Comparison of ENCODE assay signal across 8 mouse cellular contexts in the genomic region with DNA sequence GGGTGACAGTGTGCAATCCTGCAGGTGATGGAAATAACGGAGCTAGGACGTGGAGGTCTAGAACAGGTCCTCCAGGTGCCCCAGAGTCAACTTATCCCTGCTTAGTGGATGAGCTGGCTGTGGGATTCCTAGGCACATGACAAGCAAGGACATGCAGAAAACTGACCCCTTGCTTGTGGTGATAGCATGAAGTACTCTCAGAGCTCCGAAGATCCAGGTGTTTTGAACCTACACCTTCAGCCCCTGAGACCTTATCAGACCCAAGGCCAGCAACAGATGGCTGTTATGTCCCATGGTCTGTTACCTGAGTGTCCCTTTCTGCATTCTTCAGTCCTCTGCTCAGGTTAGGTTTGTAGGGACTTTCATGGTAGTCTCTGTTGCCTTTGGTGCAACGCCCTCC. TPM values are rescaled to one million over a fixed set of nuclear protein-coding genes. Genes with fewer than 3 reads are reported as not detected.
DNase-seq lines count a peak whose midpoint lies in the region; ATAC-seq lines count a peak whose summit lies in the region.

No protein-coding gene starts in this region.

- peak; percentile 49; the same call in 1 of the 2 replicates for ATAC-seq in kidney, embryonic 15.5 days (replicated peaks; ENCODE audit: low FRiP score)
- ATAC-seq in intestine, embryonic 15.5 days = peak; percentile 18; the same call in 1 of the 2 replicates

- H3K9me3 ChIP-seq in kidney, embryonic 15.5 days (replicated peaks) = no peaks in the 10 kb centered on the region
- no peaks in the 10 kb centered on the region for H3K9me3 ChIP-seq in intestine, embryonic 15.5 days

- peaks cover 30% of the 10 kb centered on the region for H3K4me1 ChIP-seq in kidney, embryonic 15.5 days
- peaks cover 24% of the 10 kb centered on the region for H3K4me1 ChIP-seq in intestine, embryonic 15.5 days (replicated peaks)

- H3K36me3 ChIP-seq in kidney, embryonic 15.5 days = no peaks in the 10 kb centered on the region
- no peaks in the 10 kb centered on the region for H3K36me3 ChIP-seq in intestine, embryonic 15.5 days

- peak overlapping the region; percentile 81 for H3K4me2 ChIP-seq in kidney, embryonic 15.5 days
- H3K4me2 ChIP-seq in intestine, embryonic 15.5 days (replicated peaks) = peak overlapping the region; percentile 92

- no peak overlapping the region for H3K27ac ChIP-seq in kidney, embryonic 15.5 days
- H3K27ac ChIP-seq in intestine, embryonic 15.5 days = no peak overlapping the region

- peak overlapping the region; percentile 65; the same call in 1 of the 2 replicates for H3K9ac ChIP-seq in kidney, embryonic 15.5 days
- peak overlapping the region; percentile 72 for H3K9ac ChIP-seq in intestine, embryonic 15.5 days

- H3K4me3 ChIP-seq in kidney, embryonic 15.5 days (replicated peaks) = peak overlapping the region; percentile 69
- H3K4me3 ChIP-seq in intestine, embryonic 15.5 days (replicated peaks) = peak overlapping the region; percentile 70

- no peaks in the 10 kb centered on the region for H3K27me3 ChIP-seq in kidney, embryonic 15.5 days
- no peaks in the 10 kb centered on the region for H3K27me3 ChIP-seq in intestine, embryonic 15.5 days (replicated peaks)

- DNase-seq in kidney, postnatal 10 days = no peak
- DNase-seq in embryo, embryonic 10.5 days (ENCODE audit: low spot score) = peak; percentile 53
- peak; percentile 14 for DNase-seq in naive thymus-derived CD4-positive, alpha-beta T cell, adult 2 months (ENCODE audit: low read depth)
- no peak for DNase-seq in layer of hippocampus, postnatal 25 days (ENCODE audit: extremely low spot score in 1 of 2, low spot score in 1 of 2)
- DNase-seq in gastrocnemius, adult 18-20 months (ENCODE audit: low spot score) = no peak
- no peak for DNase-seq in kidney, adult 18-20 months

- 15% methylated on average over 4 of the region's 4 CpGs for WGBS in kidney, embryonic 15.5 days
- 21% methylated on average over 4 of the region's 4 CpGs for WGBS in intestine, embryonic 15.5 days

RNA-seq across cellular contexts. Expression of a gene that starts 2.0 kb away (rescaled TPM):
- 139 and 181 TPM in 2 replicates for polyA plus RNA-seq in kidney, embryonic 15.5 days (2015; fragmentation: Nextera tagmentation; extraction: Ambion mirVana)
- 82.8 and 96.8 TPM in 2 replicates for polyA plus RNA-seq in intestine, embryonic 15.5 days (2015; fragmentation: Nextera tagmentation; extraction: Ambion mirVana)
- total RNA-seq in layer of hippocampus, postnatal 25 days (2021) = 100 to 1,000 TPM; 139 to 160 TPM
- total RNA-seq in gastrocnemius, adult 18-20 months (2021) = 10 to 100 TPM; 78.7 to 89.6 TPM

Comparison
In these comparisons a context has a peak if more than half of its experiments do, and no peak if none do; other contexts are left out.
1. DNase-seq: peak in embryo, embryonic 10.5 days (single experiment) and naive thymus-derived CD4-positive, alpha-beta T cell, adult 2 months (single experiment); none in kidney, postnatal 10 days (single experiment), layer of hippocampus, postnatal 25 days (0 of 2), gastrocnemius, adult 18-20 months (single experiment) and kidney, adult 18-20 months (single experiment).